Mouse (Mus musculus) layer of hippocampus, adult 9-10 months (tissue): ENCODE measurements around the gene Tub.

ENCODE experiments used
- DNase-seq: peaks from one replicate; pipeline ENCODE4 v3.0.0; 2022; ENCODE audit warnings: low spot score

Tub gene

DNA sequence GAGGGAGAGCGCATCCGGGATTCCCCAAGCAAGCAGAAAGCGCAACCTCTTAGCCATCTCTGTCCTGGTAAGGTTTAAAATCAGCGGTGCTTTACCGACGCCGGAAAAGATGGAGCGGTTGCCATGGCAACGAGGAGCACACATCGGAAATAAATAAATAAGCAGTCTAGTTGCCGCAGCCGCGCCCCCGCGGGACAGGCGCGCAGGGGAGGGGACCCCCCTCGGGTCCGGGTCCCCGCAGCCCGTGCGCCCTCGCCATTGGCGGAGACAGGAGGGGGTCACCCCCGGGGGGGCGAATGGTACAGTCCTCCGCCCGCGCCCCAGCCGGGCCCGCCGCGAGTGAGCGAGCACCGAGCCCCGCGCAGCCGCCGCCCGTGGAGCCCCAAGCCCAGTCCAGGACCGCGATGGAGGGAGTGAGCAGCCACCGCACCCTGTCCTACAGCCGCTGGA is at the start of gene Tub:
Gene Tub, plus strand, starts transcription at position 27 of the 450 bp plus-strand sequence.
- peak; percentile 58 for DNase-seq

DNA sequence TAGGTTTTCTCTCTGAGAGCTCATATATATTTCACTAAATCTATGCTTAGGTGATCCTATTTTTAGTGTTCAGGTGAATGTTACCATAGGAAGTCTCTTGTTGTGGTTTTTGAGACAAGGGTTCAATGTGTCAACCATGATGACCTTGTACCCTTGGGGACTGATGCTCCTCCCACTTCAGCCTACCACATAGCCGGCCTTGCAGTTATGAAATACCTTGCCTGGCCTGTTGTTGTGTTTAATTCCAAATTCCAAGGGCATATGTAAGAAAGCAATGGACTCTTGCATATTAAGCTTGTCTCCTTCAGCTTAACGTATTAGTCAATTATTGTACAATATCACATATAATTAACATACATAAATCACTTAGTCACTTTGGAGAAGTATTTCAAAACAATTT is 46.2 kb upstream of the Tub start:
- no peak for DNase-seq

DNA sequence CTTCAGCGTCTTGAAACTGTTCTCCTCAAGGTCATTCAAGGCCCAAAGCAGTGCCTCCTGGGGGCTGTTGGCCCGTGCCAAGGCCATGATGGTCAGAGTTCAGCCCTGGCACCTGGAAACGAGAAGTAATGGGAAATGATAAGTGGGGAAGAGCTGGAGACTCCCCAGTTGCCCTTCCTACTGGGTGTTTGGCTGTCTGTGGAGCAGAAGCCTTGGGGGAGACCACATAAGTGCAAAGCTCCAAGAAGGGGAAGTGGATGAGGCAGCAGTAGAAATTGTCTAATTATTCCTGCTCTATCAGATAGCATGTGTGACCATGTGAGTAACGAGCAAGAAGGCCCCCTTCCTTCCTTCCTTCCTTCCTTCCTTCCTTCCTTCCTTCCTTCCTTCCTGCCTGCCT is 23.1 kb upstream of the Tub start:
- no peak for DNase-seq

DNA sequence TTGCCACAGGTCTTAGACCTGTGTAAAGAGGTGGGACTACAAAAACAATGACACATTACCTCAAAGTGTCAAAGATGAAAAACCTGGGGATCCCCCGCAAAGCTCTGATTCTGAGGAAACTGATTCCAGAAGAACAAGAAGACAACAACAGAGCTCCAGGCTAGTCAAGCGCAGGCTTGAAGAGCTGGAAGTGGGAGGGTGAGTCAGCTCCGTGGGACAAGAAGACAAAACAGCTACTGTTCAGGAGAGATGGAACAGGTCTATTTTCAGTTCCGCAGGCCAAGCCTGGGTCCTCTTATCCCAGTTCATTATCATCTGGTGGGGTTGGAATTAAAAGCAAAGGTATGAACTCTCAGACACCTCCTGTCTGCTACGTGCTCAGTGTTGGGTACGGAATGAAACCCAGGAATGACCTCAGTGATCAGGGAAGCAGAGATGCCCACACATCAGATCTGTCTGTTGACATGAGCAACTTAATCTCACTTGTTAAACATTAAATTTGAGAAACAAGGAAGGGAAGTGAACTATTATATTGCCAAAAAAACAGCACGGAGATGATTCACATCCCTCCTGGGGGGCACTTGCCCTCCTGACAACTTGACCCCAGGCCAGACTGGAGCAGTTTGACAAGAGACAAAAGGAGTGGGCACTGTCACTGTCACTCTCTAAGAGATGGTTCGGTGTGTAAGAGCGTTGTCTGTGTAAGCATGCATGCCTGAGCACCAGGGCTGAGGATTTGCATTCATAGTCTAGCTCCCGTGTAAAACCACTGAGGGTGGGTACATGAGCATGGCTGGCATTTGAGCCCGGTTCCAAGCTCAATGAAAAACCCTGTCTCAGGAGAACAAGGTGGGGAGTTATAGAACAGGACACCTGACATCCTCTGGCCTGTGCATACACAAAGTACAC is 21.6 kb upstream of the Tub start:
- no peak for DNase-seq

DNA sequence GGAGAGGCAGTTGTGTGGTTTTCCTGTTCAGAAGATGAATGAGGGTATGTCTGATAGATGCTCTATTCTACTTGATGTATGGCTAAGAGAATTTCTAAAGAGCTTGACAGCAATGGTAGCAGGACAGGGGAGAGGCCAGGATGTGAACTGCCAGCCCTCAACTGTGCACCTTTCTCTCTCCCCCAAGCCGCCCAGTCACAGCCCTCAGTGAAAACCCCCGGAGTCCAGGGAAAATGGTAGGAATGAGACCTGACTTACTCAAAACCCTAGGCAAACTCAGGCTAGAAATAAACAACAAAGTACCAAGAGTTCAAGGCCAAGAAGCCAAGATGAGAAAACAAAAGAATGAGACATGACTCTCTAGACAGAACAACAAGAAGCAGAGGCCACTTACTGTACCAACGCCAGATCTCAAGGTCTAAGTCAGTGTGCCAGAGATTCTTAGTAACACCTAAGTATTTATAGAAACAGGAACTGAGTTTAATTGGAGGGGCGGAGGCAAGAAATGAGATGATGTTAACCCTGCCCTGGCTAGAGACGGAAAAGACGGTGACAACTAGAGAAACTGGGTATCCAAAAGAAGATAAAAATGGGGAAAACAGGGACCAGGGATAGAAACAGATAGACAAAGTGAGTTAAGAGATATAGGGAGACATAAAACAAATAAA is 20.3 kb upstream of the Tub start, which contains the start of gene Nlrp10:
Gene Nlrp10, minus strand, starts transcription at position 453 of the 668 bp plus-strand sequence.
- no peak for DNase-seq

DNA sequence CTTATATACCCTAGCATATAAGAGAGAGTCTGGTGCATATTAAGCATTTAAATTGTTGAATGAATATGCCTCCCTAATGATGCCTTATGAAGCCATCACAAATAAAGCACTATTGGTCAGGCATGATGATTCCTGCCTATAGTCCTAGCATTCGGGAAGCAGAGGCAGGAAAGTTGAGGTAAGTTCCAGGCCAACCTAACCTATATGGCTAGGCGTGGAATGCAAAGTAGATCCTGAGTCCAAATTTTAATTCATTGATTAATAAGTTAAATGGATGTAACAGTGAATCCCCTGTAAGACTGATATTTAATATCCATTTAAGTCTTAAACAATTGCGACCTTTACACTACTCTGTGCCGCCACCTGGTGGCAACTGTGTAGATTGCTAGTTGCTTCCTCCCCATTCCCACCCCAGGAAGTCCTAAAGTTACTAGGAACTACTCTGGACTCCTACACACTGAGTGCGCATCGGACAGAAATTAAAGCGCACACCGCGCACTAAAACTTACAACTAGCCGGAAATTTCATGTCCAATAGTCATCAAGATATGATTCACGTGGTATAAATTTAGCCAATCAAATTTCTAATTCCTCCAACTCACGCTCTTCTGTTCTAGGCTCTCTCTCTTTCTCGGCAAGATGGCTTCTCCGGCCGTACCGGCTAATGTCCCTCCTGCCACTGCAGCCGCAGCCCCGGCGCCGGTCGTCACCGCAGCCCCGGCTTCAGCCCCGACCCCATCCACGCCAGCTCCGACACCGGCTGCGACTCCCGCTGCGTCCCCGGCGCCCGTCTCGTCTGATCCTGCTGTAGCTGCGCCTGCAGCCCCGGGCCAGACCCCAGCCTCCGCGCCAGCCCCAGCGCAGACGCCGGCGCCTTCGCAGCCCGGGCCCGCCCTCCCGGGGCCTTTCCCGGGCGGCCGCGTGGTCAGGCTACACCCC is 16.1 kb upstream of the Tub start, which contains the start of gene Eif3f:
Gene Eif3f, plus strand, starts transcription at position 624 of the 938 bp plus-strand sequence.
- DNase-seq, result peak; percentile 99

DNA sequence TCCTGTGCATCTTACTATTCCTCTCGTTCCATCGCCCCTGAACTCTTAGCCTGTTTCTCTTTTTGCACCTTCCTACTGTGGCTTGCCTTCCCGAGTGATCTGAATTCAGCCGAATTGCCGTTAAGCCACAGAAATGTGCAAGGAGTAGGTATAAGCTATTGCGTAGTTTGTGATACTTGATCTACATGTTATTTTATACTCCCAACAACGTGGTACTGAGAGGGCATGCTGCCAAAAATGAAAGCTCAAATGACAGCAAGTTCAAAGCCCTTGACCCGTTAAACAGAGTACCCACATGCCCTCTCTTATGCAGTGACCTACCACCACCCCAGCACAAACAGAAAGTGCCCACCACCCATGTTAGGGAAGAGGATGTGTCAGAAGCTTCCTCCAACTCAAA is 15.3 kb upstream of the Tub start:
- DNase-seq, result no peak

DNA sequence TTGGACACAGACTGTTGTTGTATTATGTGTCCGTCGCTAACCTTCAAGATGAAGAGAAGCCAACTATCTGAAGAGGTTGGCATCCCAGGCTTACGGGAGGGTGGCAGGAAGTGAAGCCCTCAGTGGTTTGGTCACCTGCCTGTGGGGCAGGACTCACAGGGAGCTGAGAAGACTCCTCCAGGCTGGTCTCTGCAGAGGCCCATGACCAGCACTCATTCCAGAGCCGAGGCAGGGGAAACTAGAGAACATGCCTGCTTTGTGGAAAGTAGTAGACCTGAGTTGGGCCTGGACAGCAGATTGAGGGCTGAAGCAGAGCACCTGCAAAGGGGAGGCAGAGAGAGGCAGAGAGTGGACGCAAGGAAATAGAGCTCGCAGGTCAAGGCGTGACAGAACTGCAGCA is 14.7 kb upstream of the Tub start:
- DNase-seq, result no peak

DNA sequence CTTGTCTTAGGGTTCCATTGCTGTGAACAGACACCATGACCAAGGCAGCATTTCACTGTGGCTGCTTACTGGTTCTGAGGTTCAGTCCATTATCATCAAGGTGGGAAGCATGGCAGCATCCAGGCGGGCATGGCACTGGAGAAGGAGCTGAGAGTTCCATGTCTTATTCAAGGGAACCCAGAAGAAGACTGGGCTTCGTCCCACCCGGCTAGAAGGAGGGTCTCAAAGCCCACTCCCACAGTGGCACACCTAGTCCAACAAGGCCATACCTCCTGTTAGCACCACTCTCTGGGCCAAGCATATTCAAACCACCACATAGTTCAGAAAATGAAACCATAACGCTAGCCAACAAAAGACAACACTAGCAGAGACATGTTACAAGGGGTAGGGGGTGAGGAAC is 13.5 kb upstream of the Tub start:
- no peak for DNase-seq

DNA sequence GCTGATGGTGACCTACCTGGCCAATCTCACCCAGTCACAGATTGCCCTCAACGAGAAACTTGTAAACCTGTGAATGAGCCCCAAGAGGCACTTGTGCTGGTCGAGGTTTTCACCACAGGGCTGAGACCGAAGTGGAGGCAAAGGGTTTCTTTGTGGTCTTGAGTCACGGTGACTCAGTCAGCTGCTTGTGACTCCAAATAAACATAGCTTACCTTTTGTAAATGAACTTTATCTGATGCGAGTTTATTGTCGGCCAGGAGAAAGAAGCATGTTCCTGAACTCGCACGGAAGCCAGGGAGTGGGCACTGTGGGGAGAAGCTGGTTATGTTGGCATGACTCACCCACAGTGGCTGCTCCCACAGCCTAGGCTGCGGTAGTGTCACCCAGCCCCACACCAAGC is 8.7 kb upstream of the Tub start:
- DNase-seq, result no peak

DNA sequence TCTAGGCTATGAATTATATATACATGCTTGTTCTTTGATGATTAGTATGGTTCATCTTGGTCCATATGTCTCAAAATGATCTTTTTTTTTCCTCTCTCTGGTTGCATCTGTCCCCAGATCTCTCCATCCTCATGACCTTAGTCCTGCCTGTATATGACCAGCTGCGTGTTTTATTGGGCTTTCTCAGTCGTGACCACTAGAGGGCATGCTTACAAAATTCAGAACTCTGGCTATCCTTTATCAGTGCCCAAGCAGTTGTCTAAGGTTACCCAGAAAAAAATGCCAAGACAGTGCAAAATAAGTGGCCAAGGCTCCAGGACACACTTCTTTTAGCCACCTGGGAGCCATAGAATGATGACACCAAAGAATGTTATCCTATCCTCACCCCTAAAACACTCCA is 6.1 kb upstream of the Tub start:
- DNase-seq, result peak; percentile 44

DNA sequence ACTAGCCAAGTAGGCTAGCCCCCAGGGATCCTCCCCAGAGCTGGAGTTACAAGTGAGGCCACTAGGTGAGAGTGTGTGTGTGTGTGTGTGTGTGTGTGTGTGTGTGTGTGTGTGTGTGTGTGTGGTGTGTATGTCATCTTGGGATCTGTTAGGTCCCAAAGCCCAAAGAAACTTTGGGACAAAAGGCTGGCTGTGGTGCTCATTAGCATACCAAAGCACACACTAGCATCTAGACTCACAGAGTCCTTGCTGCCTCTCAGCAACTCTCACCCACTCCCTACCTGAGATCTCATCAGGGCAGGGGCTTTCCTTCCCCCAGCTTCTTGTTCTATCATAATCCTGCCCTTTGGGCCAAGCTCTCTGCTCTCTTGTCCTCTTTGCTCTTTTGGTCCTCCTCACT is 1.5 kb upstream of the Tub start:
- no peak for DNase-seq

DNA sequence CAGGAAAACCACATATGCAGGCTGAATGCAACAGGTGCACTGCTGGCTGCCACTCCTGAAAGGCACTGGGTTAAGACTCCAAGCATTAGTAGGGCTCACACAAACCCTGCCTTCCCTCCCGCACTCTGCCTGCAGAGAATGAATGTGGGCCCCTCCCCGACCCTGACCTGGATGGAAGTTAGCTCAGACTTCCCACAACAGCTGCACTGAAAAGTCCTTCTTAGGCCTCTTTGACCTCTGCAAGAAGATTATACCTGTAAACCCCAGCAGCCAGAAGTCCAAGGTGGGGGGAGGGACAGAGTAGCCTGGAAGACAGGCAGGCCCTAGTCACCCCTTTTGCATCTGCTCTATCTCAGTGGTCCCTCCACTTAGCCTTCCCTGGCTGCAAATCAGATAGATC is 837 bp upstream of the Tub start:
- DNase-seq, result no peak

DNA sequence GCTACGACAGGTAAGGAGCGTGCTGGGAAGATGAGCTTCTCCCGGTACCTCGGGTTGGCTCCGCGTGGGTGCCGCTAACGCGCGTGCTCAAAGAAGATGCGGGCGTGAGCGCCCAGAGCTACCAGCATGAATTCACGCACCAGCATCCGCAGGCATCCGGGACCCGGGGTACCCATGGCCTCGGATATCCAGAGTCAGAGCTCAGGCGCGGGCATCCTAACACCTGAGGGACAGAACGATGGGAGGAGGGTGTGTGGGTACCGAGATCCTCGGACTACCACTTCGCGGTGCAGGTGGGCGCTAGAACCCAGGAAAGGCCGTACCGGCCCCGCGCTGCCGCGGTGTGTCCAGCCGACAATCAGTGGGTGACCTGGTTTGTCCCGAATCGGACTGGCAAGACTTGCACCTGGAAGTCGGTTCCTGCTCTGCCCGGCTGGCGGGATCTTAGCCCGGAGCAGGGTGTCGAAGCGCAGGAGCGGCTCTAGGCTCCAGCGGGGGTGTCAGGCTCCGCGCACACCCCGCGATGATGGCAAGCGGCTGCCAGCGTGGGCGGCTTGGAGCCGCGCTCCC is 709 bp downstream of the Tub start:
- DNase-seq, result peak; percentile 31

DNA sequence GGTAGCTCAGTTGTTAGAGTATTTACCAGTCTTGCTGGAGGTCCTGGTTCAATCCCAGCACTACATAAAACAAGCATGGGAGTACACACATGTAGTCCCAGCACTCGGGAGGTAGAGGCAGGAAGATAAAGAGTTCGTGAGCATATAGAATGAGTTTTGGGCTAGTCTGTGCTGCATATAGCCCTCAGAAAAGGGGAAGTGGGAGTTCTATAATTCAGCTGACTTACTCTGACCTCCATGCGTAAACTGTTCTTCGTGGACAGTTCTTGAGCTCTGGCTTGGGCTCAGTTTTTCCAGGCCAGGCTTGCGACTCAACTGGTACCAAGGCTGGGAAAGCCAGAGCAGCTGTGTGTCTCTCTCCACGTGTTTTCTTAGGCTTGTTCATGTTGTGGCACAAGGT is 2.7 kb downstream of the Tub start:
- DNase-seq, result no peak

DNA sequence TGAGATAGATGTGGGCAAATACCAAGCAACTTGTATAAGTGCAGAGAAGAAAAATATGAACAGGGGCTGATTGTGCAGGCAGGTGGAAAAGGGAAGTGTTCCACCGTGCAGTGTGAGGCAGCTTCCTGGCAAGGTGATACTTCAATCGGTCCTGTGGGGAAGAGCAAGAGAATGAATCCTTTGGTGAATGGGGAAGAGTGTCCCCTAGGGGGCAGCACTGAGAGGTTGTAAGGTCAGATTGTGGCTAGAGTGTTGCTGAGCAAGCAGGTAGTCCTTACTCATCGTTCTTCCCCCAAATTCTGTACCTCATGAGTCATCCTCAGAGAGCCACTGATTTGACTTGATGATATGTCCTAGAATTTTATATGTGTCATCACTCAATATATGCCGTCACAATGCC is 4.0 kb downstream of the Tub start:
- DNase-seq, result no peak

DNA sequence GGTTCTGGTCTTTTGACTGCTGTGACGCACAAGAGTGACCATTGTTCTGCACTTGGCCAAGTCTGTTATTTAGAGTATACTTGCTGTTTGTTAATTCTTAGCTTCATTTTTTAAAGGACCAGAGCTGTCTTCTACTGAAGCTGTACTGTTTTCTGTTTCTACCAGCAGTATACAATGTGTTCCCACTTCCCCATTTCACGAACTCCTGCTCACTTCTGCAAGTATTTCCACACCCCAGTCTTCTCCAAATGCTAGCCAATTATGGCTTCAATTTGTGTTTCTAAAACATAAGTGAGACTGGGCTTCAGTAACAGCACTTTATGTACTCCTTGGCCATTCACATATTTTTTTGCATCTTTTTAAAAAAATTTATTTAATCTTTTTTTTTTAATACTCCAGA is 7.6 kb downstream of the Tub start:
- DNase-seq, result no peak

DNA sequence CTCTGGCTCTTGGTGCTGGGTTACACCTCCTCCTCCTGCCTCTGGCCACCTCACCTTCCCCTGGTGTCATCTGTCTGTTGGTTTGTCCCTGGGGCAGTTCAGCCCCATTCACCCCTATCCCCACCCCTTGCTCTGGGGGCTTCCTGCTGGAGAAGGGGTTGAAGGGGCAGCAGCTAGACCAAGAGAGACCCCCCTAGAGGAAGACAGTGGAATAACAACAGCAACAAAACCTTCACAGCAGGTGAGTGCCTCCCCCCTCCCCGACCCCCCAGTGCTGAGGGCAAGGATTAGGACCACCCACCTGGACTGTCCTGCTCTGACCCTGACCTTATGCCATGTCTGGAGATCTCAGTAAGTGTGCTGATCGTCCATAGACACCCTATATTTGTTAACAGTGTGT is 15.8 kb downstream of the Tub start:
- DNase-seq, result no peak

DNA sequence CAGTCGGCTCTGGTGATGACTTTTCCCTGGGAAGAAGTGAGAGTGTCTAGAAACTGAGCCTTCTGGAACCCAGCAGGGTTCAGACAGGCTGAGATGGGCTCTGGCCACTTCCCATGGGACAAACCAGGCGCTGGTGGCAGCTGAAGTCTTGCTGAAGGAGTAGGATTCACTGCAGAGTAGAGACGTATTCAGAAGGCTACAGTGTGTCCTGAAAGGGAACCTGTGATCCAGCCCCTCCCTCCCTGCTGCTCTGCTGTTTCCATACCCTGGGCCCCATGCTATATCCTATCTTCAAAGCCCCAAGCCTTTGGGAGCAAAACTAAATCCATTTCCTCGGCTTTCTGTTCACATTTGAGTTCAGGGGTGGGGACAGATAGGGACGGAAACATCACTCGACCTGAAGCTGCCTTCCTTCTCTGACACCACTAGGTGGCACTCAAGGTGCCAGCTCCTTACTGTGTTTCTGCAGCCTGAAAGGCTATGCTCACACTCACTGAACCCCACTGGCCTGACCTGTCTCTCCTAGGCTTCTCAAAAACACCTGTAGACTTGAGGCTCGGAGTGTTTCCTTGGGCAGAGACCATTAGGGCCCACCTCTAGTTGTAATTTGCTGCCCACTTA is 16.7 kb downstream of the Tub start:
- DNase-seq, result peak; percentile 59

DNA sequence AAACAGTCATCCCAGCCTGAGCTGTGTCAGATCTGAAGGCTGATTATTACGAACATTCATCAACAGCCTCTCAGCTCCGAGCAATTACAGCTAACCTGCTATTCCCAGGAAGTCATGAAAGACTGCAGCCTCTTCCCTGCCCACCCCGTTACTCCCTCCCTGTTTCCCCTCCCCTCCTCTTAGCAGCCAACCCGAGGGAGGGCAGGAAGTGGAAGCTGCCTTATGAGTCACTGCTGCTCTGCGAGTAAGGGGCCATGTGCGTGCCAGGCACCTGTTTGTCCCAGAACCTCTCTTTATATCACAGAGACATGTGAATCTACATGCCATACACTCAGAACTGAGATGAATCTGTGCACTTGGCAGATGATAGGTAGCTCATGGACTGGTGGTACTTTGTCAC is 18.1 kb downstream of the Tub start:
- no peak for DNase-seq

DNA sequence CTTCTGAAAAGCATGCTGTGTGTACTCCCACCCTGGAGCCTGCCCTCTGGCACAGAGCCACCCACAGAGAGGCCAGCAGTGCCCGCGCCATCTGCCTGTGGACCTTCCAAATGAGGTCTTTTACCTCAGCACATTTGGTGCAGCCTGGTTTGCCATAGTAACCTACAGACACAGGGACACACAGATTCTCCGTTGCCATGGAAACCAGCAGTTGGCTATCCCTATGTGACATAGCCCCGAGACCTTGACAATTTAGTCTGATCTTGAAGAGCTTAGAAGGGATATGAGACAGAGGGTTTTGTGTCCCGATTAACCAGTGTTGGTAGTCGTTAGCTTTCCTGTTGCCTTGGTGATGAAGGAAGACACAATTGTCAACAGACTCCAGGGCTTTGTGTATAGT is 22.1 kb downstream of the Tub start:
- DNase-seq, result no peak
